Mouse (Mus musculus) retina, adult 2 months (tissue): ENCODE results near the gene H2-T3.
"Not testable (repeated sequence)": the region's sequence is repeated elsewhere in the genome, so short reads cannot be mapped to it uniquely, and the experiment has no call there.

Experiments used
- DNase-seq: peaks from one replicate; pipeline ENCODE4 v3.0.0-alpha.2; 2012; ENCODE audit warnings: low read depth, low spot score

The H2-T3 gene

DNA sequence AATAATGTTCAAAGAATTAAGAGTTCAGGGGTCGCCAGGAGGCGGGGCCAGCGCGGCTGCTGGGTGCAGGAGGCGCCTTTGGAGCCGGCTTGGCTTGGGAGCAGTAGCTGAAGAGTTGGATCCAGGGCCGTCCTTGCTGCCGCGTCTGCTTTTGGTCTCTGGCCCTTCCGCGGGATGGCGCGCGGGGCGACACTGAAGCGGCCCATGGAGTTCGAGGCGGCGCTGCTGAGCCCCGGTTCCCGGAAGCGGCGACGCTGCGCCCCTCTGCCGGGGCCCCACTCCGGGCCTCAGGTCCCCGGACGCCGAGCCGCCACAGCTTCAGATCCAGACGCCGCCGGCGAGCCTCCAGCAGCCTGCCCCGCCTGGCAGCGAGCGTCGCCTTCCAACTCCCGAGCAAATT, 11.1 kb downstream of the H2-T3 start:
- not testable (repeated sequence) for DNase-seq

DNA sequence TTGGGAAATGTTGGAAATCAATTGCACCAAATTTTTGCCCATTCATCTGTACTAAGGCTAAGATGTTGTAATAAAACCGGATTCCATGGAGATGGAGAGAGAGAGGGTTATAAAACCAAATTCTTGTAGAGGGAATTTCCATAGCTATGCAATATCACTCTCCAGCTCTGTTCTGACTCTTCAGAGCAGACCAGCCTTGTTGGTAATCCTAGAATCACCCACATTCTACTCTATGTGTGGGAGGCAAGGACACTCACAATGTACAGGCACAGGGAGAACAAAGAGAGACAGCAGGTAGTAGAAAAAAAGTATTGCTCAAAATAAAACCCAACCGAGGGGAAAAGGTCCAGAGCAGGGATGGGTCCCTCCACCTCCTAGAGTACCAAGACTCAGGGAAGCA, 14.0 kb downstream of the H2-T3 start:
- DNase-seq, result not testable (repeated sequence)

GRCm38 (mm10) chr17:36170287-36170814, 19.7 kb downstream of the H2-T3 start:
- DNase-seq, result no peak

DNA sequence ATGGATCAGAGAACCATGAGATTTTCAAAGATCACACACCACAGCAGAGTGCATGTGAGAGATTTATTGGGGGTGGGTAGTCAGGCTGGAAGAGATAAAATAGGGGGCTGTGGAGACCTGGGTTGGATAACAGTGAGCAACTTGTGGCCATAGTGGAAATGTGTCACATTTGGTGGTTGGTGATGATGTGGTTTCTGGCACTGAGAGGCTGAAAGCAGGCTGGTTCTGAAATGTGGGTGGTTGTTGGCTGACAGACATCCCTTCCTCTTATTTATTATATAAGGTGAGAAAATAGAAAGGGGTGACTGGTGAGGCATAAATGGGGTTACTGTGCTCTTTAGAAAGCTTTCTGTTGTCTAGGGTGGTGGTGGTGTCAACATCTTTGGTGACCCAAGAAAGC, 20.3 kb downstream of the H2-T3 start:
- DNase-seq, result no peak

DNA sequence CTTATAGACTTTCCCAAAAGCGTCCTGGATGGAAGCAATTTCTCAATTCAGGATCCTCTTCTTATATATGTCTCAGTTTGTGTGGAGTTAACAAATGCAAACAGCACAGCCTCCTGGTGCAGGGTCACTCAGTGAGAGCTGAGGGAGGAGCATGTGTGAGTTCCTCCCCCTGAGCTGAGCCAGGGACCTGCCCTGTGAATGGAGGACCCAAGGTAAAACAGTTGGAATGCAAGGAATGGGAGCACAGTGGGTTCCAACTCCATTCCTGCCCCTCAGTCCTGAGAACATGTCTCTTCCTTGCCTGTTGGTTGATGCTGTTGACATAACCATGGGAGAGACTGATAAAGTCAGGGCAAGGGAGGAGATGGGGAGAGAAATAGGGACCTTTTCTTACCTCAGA, 21.0 kb downstream of the H2-T3 start:
- DNase-seq, result not testable (repeated sequence)

GRCm38 (mm10) chr17:36168039-36168652, 21.9 kb downstream of the H2-T3 start, which contains the start of gene Gm8909:
Gene Gm8909, minus strand, starts transcription at chr17:36168537.
- no peak for DNase-seq

- DNase-seq, result no peak
These were observed 22.6 kb downstream of the H2-T3 start for GRCm38 (mm10) chr17:36167306-36168038.

DNA sequence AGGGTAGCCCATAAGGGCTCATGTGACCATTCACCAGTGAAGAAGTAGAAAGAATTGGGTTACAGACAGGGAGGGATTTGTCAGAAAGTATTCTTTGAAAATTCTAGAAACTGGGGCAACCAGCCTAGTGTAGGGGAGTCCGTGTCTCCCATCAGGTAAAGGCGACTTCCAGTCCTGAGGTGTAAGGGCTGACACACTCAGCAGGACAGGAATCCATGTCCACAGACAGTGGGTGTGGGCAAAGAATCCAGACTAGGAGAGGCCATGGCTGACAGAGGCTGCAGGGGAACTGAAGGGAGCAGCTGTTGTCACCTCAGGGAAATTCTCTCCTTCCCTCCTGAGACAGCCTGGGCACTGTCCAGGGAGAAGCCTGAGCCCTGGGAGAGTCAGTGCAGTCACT, 23.2 kb downstream of the H2-T3 start:
- DNase-seq, result not testable (repeated sequence)

- no peak for DNase-seq
These were observed 28.7 kb downstream of the H2-T3 start for GRCm38 (mm10) chr17:36161129-36162051.

DNA sequence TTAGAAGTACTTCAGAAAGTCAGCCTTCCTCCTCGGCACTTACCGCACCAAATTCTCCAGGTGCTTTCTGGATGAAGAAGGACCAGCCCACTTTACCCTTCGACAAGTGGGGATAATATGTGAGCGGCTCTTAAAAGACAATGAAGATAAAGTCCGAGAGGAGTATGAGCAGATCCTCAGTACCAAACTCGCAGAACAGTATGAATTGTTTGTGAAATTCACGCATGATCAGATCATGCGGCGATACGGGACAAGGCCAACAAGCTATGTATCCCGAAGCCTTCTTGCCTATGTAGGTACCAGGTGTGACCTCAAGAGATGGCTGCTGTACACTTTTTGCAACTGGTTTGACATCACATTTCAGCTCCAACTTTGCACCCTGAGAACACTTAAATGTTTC, 31.8 kb downstream of the H2-T3 start:
- not testable (repeated sequence) for DNase-seq

DNA sequence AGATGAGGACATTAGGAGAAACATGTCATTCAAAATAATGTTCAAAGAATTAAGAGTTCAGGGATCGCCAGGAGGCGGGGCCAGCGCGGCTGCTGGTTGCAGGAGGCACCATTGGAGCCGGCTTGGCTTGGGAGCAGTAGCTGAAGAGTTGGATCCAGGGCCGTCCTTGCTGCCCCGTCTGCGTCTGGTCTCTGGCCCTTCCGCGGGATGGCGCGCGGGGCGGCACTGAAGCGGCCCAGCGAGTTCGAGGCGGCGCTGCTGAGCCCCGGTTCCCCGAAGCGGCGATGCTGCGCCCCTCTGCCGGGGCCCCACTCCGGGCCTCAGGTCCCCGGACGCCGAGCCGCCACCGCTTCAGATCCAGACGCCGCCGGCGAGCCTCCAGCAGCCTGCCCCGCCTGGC, 32.3 kb downstream of the H2-T3 start:
- DNase-seq, result not testable (repeated sequence)

DNA sequence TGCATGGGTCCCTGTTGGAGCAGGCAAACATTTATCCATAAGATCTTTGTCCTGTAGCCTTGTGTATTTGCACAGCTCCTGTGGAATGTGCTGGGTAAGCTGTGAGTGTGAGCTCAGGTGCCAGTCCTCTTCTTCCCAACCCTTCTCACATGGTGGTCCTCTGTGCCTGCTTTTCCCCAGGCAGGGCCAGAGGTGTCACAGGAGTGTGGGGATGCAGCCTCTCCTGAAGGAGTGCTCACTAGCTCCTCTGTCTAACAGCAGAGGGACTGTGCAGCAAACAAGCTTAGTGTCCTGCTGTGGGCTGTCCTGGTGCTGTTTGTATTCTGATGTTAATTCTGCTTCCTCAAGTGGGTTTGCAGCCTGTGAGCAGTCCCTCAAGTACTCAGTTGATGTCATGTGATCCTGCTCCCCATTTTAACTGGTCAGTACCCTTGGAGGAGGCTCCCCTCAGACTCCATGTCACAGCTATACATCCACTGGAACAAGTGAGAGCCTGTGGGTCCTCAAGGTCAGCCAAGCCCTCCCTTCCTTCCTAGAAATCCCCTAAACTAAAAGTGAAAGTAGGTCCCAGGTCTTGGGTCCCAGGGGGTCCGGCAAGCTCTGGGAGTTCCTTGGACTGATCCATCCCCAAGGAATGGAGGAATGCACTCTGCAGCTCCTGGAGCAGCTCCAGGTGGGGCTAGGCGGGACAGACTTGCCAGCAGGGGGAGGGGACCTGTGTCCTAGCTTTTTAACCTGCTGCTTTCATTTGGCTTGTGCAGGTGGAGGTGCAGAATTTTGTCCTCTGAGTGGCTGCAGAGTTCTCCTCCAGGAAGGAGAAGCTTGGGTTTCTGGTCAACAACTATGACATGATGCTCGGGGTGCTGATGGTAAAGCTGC, 35.6 kb downstream of the H2-T3 start:
- DNase-seq, result no peak

- not testable (repeated sequence) for DNase-seq
These were observed 38.9 kb downstream of the H2-T3 start for GRCm38 (mm10) chr17:36151200-36151599.

- not testable (repeated sequence) for DNase-seq
These were observed 41.6 kb downstream of the H2-T3 start for GRCm38 (mm10) chr17:36148468-36148867.

DNA sequence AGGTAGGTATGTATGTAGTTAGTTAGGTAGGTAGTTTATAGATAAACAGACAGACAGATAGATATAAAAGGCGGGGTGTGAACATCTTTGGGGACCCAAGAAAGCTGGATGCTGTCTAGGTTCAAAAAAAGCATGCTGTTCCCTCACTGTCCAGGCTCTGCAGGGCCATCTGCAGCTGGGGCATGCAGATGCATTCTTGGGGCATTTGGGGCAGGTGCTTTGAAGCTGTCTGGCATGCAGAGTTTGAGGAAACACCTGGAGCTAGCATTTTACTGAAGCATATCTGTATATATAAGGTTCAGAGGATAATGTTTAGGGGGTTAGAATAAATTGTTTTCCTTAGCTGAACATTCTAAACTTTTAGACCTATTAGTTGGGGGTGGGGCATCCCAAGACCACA, 43.1 kb downstream of the H2-T3 start:
- not testable (repeated sequence) for DNase-seq

DNA sequence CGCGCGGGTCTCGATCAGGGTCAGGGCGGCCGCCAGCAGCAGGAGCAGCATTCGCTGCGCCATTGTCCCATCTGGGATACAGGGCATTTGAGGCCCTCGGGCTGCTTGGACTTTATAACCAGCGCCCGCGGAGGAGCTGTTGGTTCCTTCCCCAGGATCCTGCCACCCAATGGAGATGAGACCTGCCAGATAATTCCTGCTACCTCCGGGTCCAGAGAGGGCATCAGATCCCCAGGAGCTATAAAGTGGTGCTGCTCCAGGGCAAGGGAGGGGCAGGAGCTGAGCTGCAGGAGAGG, 44.3 kb downstream of the H2-T3 start:
- not testable (repeated sequence) for DNase-seq

GRCm38 (mm10) chr17:36145111-36145860, 44.8 kb downstream of the H2-T3 start:
- DNase-seq, result no peak

DNA sequence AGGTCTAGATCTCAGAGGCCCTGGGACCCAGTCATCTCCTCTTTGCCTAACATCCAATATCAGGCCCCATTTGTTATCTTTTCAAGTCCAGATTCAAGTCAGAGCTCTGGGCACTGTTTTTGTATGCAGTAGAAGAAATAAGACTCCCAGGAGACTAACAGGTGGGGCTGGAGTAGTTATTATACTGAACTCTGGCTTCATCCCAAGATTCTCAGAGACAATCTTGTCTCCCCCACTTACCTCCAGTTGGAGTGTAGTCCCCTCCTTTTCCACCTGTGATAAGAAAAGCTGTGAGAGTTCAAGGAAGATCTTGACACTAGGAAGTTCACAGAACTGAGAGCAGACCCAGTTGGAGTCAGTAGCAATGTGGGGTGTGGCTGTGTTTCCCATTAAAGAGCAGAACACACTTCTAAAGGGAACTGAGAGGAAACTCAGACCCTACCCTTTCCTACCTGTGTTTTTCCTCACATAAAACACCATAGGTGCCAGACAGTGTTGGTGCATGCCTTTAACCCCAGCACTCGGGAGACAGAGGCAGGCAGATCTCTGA, 53.7 kb downstream of the H2-T3 start:
- not testable (repeated sequence) for DNase-seq
